Mouse (Mus musculus) adrenal gland, postnatal 36 days (tissue): Measurements from ENCODE around the gene Atad5. TPM values are rescaled to one million over a fixed set of nuclear protein-coding genes. Genes with fewer than 3 reads are reported as not detected.
A peak's percentile ranks its signal among the peaks of the same experiment; 100 is the strongest.
"Not testable (repeated sequence)": the region's sequence is repeated elsewhere in the genome, so short reads cannot be mapped to it uniquely, and the experiment has no call there.

Experiments
- DNase-seq, 2 experiments: peaks; one replicate each; pipeline ENCODE4 v3.0.0; 2021; ENCODE audit warnings: mixed read lengths in 1 of 2
- total RNA-seq, 2 experiments: library from RNA; stranded (reverse); gene quantifications; 2 replicates each; pipeline ENCODE4 v1.2.3; 2021

The Atad5 gene
- total RNA-seq, 2 experiments from 2014 or later = 2.2 to 2.3 TPM

GRCm38 (mm10) chr11:80081786-80082319 lies 7.3 kb upstream of the Atad5 start:
- no peak for DNase-seq

- DNase-seq = no peak
Observed at GRCm38 (mm10) chr11:80085356-80086055, 3.7 kb upstream of the Atad5 start.

- peak; percentile 89 to 93 for DNase-seq
Observed at GRCm38 (mm10) chr11:80086844-80087243, 2.4 kb upstream of the Atad5 start.

- DNase-seq = no peak
Observed at GRCm38 (mm10) chr11:80089817-80090214, 616 bp downstream of the Atad5 start.

- no peak for DNase-seq
Observed at GRCm38 (mm10) chr11:80090555-80091164, 1.5 kb downstream of the Atad5 start.

GRCm38 (mm10) chr11:80098444-80099056 lies 9.3 kb downstream of the Atad5 start:
- DNase-seq = no peak

GRCm38 (mm10) chr11:80101298-80101697 lies 12.1 kb downstream of the Atad5 start:
- no peak for DNase-seq

- no peak for DNase-seq
Observed at GRCm38 (mm10) chr11:80104407-80104806, 15.2 kb downstream of the Atad5 start.

- DNase-seq = peak in 1 of 2 experiments; percentile 32
Observed at GRCm38 (mm10) chr11:80116411-80116810, 27.2 kb downstream of the Atad5 start.

GRCm38 (mm10) chr11:80132050-80132449 lies 42.9 kb downstream of the Atad5 start:
- no peak for DNase-seq

- DNase-seq = no peak
Observed at GRCm38 (mm10) chr11:80134744-80135143, 45.5 kb downstream of the Atad5 start.

GRCm38 (mm10) chr11:80135954-80136683 lies 46.9 kb downstream of the Atad5 start:
- no peak for DNase-seq

GRCm38 (mm10) chr11:80136786-80137185 lies 47.6 kb downstream of the Atad5 start:
- DNase-seq = peak; percentile 35 to 51

GRCm38 (mm10) chr11:80137773-80138172 lies 48.6 kb downstream of the Atad5 start:
- DNase-seq = no peak

- DNase-seq = peak; percentile 85 to 87
Observed at GRCm38 (mm10) chr11:80141825-80142521, 52.8 kb downstream of the Atad5 start, which contains the start of gene Tefm. Gene Tefm, minus strand, starts transcription at chr11:80142175.

- no peak for DNase-seq
Observed at GRCm38 (mm10) chr11:80142872-80143271, 53.7 kb downstream of the Atad5 start.

GRCm38 (mm10) chr11:80145787-80146275 lies 56.6 kb downstream of the Atad5 start:
- no peak for DNase-seq

GRCm38 (mm10) chr11:80147748-80148147 lies 58.5 kb downstream of the Atad5 start:
- no peak for DNase-seq

GRCm38 (mm10) chr11:80148313-80148712 lies 59.1 kb downstream of the Atad5 start:
- no peak for DNase-seq

GRCm38 (mm10) chr11:80148974-80149373 lies 59.8 kb downstream of the Atad5 start:
- DNase-seq = not testable (repeated sequence)

- peak in 1 of 2 experiments; percentile 43 for DNase-seq
Observed at GRCm38 (mm10) chr11:80149412-80150023, 60.3 kb downstream of the Atad5 start.
